Mouse (Mus musculus) bone marrow macrophage, adult 2 months (primary cell): ENCODE results near the gene Ate1. TPM values are rescaled to one million over a fixed set of nuclear protein-coding genes. Genes with fewer than 3 reads are reported as not detected.

Experiments
- H3K27ac ChIP-seq: 2 replicates; pipeline ENCODE4 v1.5.1; 2012; ENCODE audit warnings: low read depth, low read length; ENCODE audit not compliant: insufficient read depth
- H3K4me1 ChIP-seq: 2 replicates; pipeline ENCODE4 v1.6.1; 2012; ENCODE audit warnings: low read length; ENCODE audit not compliant: control insufficient read depth, insufficient read depth
- H3K4me3 ChIP-seq: 2 replicates; pipeline ENCODE4 v1.5.1; 2012; ENCODE audit warnings: mild to moderate bottlenecking, low read length, moderate library complexity; ENCODE audit not compliant: insufficient read depth
- CTCF ChIP-seq: IDR thresholded peaks from 2 replicates; pipeline ENCODE4 v1.5.1; 2012; ENCODE audit warnings: low read depth, mild to moderate bottlenecking, low read length, moderate library complexity
- POLR2A ChIP-seq: IDR thresholded peaks from 2 replicates; pipeline ENCODE4 v1.6.1; 2012; ENCODE audit warnings: mild to moderate bottlenecking, low read depth, low read length, borderline replicate concordance
- polyA plus RNA-seq: library from polyadenylated mRNA; stranded (reverse); fragments of >200 nt; gene quantifications from 2 replicates; pipeline ENCODE4 v1.2.4, GENCODE M21; 2012; ENCODE audit not compliant: missing spikeins, insufficient read depth, insufficient read length

Ate1 gene
- polyA plus RNA-seq, 1 experiment = 41.0 TPM

DNA sequence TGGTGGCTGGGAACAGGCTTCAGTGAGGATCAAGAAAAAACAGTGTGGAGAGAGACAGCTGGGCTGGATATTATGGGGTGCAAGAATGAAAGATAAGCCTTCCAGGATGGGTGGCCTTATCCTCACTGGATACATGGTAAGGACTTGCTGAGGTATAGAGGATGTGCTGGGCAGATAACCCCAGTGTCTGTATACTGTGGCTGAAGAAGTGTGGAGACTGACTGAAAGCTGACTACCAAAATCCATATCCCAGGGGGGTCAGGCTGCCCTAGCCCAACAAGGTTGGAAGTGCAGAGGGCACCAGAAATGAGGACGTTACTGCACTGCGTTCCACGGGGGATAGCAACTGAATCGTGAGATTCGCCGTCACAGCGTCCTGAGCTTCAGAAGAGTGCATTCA is 139.8 kb downstream of the Ate1 start:
- no peak overlapping the region for H3K27ac ChIP-seq
- TF ChIP-seq CTCF = no peak
- no peak for TF ChIP-seq POLR2A
- H3K4me1 ChIP-seq = no peaks in the 10 kb centered on the region

GRCm38 (mm10) chr7:130379886-130380285 is 140.3 kb downstream of the Ate1 start:
- TF ChIP-seq POLR2A (no peak), CTCF (no peak)
- no peaks in the 10 kb centered on the region for H3K4me1 ChIP-seq
- no peak overlapping the region for H3K4me3 ChIP-seq
- no peak overlapping the region for H3K27ac ChIP-seq

More for the DNA sequence above, 139.8 kb downstream of the Ate1 start:
- H3K4me3 ChIP-seq = no peak overlapping the region

DNA sequence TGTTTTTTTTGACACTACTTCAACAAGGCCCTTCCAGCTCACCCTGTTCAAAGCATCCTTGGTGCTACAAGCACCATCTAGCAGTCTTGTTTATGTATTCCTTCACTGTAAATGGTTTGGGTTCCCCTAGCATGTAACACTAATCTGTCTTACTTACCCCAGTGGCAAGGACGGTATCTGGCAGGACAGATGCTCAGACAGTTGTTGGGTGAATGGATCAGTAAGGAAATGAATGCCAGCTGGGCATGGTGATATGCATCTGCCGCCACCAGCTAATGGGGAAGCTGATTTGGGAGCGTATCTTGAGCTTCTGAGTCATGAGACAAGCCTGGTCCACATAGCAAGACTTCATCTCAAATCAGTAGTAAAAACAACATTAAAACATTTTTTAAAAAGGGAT is 141.9 kb downstream of the Ate1 start:
- TF ChIP-seq CTCF (no peak), POLR2A (no peak)
- H3K4me3 ChIP-seq = no peak overlapping the region
- H3K27ac ChIP-seq = no peak overlapping the region
- no peaks in the 10 kb centered on the region for H3K4me1 ChIP-seq

GRCm38 (mm10) chr7:130374311-130374710 is 145.9 kb downstream of the Ate1 start:
- Histone ChIP-seq H3K4me1 (no peaks in the 10 kb centered on the region), H3K4me3 (no peak overlapping the region), H3K27ac (no peak overlapping the region)
- TF ChIP-seq POLR2A = no peak
- no peak for TF ChIP-seq CTCF

DNA sequence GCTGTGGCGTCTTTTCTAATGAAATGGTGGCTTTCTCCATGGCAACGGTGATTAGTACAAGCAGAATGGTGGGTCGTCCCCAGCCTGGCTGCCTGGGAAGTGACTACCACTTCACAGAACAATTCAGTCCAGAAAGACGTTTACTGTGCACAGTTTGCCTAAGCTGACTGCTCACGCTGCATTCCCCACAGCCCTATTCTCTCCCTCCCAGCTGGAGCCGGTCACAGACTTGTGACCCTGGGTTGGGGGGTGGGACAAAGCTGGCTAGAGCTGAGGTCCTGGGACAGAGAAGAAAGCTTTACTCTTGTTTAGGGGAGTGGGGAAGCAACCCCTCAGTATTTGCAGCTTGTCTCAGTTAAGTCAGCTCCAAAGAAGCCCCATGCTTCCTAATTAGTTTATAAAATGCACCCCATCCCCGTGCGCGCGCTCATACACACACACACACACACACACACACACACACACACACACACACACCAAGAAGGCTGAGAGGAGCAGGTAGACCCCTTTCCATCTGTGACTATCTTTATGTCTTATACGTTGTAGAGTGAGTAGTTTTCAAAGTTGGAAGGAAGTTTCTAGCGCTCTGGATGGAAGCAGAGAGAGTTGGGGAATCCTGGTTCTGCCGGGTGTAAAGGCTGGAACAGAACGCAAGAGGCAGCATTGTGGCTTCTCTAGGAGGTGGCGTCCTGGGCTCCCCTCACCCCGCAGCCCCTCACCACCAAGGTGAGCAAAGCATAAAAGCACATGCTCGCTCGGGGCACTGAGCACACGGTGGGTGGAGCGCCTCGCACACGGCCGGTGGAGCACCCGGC is 151.1 kb downstream of the Ate1 start:
- H3K27ac ChIP-seq = no peak overlapping the region
- TF ChIP-seq CTCF (no peak), POLR2A (no peak)
- H3K4me3 ChIP-seq = no peak overlapping the region
- H3K4me1 ChIP-seq = no peaks in the 10 kb centered on the region

GRCm38 (mm10) chr7:130368036-130368826 is 151.9 kb downstream of the Ate1 start:
- TF ChIP-seq CTCF (no peak), POLR2A (no peak)
- Histone ChIP-seq H3K4me3 (no peak overlapping the region), H3K27ac (no peak overlapping the region), H3K4me1 (no peaks in the 10 kb centered on the region)

GRCm38 (mm10) chr7:130367222-130368035 is 152.7 kb downstream of the Ate1 start:
- Histone ChIP-seq H3K4me1 (no peaks in the 10 kb centered on the region), H3K27ac (no peak overlapping the region), H3K4me3 (no peak overlapping the region)
- TF ChIP-seq CTCF = no peak
- no peak for TF ChIP-seq POLR2A

DNA sequence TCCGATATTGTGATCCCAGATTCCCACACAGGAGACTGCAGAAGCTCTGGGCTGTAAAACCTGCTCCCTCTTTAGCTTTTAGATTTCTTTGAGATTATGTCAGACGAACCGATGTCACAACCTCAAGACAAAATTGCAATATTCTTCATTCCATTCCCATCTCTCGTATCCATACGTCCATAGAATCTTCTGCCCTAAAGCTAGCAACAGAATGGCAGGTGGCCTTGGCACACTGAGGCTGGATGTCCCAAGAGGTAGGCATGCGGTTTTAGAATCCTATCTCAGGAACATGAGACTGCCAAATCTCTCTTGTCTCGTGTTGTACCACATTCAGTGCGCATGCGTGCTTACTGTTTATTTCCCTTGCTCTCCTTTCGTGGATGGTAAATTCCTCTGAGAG is 154.5 kb downstream of the Ate1 start:
- no peaks in the 10 kb centered on the region for H3K4me1 ChIP-seq
- no peak overlapping the region for H3K27ac ChIP-seq
- TF ChIP-seq CTCF = no peak
- TF ChIP-seq POLR2A = no peak
- no peak overlapping the region for H3K4me3 ChIP-seq

Other genes with a start within 250 kb of the Ate1 start
- 55.3 and 65.1 TPM in 2 replicates for gene Nsmce4a, start 52.7 kb upstream of the Ate1 start, polyA plus RNA-seq
- gene Tacc2, start 57.1 kb upstream of the Ate1 start, polyA plus RNA-seq = 2.9 and 3.9 TPM in 2 replicates